Mouse (Mus musculus) small intestine, adult 2 months (tissue): ENCODE results near the gene Dydc2.

ENCODE experiments used
- CTCF ChIP-seq: fragments of 200-500 bp; IDR thresholded peaks from 2 replicates; pipeline ENCODE4 v1.5.1; 2012; ENCODE audit warnings: low read depth, mild to moderate bottlenecking, control low read depth, inconsistent platforms, low read length, moderate library complexity, mixed read lengths; ENCODE audit not compliant: insufficient replicate concordance, insufficient read length; ENCODE audit errors: extremely low read depth
- POLR2A ChIP-seq: fragments of 200-500 bp; IDR thresholded peaks from 2 replicates; pipeline ENCODE4 v1.6.1; 2012; ENCODE audit warnings: low read depth, mild to moderate bottlenecking, control low read depth, inconsistent platforms, low read length, moderate library complexity

DNA sequence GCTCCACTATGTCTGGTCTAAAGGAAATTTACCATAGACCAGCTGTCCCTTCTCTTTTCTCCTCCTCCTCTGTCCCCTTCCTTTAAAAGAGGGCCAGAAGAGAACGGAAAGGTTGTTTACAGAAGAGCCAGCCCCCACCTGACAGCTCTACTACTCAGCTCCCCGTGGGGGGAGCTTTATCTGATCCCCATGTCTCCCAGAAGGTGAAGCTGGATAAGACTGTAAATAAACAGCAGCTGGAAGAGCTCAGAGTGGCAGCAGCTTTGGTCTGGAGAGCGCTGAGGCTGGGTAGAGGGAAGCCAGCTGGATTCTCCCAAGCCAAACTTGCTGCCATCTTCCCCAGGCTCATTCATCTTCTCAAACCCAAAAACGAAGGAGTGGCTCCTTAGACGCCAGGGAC, 61.4 kb downstream of the Dydc2 start:
- TF ChIP-seq CTCF = no peak
- no peak for TF ChIP-seq POLR2A
